Mouse (Mus musculus) erythroblast, embryonic 14.5 days (primary cell): ENCODE results near the gene Adap1.

Experiments
- GATA1 ChIP-seq: IDR thresholded peaks from 2 replicates; pipeline ENCODE4 v1.6.1; 2012; ENCODE audit warnings: low read length, inconsistent platforms, mixed read lengths
- TAL1 ChIP-seq: IDR thresholded peaks from 3 replicates; pipeline ENCODE4 v1.6.1; 2012; ENCODE audit warnings: low read length, inconsistent platforms, mixed read lengths

DNA sequence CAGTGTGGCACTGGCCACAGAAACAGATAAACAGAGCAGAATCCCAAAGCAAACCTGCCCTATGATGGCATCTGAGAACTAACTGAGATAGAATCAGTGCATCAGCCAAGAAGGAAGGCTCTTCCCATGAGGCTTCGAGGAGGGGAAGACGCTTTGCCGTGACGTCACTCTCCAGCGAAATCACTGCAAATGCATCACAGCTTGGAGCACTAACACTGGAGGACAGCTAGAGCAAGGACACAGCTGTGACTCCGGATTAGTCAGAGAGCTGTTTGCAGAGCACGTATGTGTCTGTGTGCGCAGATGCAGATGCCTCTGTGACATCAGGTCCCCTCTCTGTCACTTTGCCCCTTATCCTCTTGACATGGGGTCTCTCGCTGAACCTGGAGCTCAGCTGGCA, 13.6 kb downstream of the Adap1 start:
- TF ChIP-seq TAL1: no peak
- no peak for TF ChIP-seq GATA1
